Mouse (Mus musculus) left cerebral cortex, adult 18-20 months (tissue): Measurements from ENCODE around the gene Urm1. TPM values are rescaled to one million over a fixed set of nuclear protein-coding genes. Genes with fewer than 3 reads are reported as not detected.
A peak's percentile ranks its signal among the peaks of the same experiment; 100 is the strongest.
"Not testable (repeated sequence)": the region's sequence is repeated elsewhere in the genome, so short reads cannot be mapped to it uniquely, and the experiment has no call there.

Experiments
- DNase-seq, 2 experiments: peaks; one replicate each; pipeline ENCODE4 v3.0.0; 2021 to 2022; ENCODE audit warnings: low spot score in 2 of 2, mixed read lengths in 1 of 2
- long read RNA-seq, 2 experiments: library from polyadenylated mRNA; stranded (forward); transcript quantifications; one replicate each; pipeline ENCODE4 v2.0.0; 2021
- total RNA-seq, 2 experiments: library from RNA; stranded (reverse); gene quantifications; 2 replicates each; pipeline ENCODE4 v1.2.3; 2021

The Urm1 gene
- 10 to 100 TPM; 48.1 to 49.6 TPM for total RNA-seq
- long read RNA-seq, experiment 1, transcript Urm1-201 (5 exons, 2,196 nt), result major isoform, 24 of 35 reads
- long read RNA-seq, experiment 1, partial matches to known transcripts, result 0 of 35 reads
- long read RNA-seq, experiment 1, other reads (novel, unspliced or antisense), result 9 of 35 reads
- long read RNA-seq, experiment 2, transcript Urm1-201 (5 exons, 2,196 nt), result major isoform, 23 of 36 reads
- long read RNA-seq, experiment 2, partial matches to known transcripts, result 0 of 36 reads
- long read RNA-seq, experiment 2, other reads (novel, unspliced or antisense), result 11 of 36 reads

DNA sequence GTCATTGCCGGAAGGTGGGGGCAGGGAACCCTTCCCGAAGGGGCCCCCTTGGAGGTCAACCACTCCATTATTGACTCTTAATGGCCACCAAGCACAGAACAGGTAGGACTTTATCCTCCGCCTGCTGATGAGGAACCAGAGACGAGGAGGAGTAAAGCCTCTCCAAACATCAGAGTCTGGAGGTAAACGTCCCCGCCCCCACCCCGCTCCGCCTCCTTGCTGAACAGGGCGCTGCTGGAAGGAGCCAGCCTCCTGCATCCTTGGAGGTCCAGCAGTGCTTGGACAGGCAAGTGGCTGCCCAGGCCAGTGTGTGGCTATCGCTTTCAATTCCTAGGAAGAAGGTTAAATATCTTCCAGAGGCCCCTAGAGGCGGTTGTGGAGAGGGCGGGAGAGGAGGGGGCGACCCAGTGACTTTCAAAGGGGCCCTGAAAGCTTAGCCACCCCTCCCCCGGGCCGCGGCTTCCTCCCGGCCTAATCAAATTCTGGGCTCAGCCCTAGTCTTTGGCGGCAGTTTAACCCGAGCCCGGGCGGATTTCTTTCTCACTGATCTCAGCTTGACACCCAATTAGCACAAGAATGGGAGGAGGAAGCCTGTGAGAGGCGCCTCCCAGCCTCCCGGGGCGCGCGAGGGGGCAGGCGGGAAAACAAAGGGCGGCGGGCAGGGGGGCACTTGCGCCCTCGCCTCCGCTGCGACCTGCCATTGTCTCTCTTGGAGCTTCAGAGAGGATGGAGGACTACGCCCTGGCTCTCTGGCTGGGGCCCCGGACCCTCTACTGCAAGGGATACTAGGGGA lies at the start of gene Urm1:
TSS of gene Urm1 (plus strand) at position 51 of the 793 bp plus-strand sequence.
- DNase-seq, result peak; percentile 58 to 70

DNA sequence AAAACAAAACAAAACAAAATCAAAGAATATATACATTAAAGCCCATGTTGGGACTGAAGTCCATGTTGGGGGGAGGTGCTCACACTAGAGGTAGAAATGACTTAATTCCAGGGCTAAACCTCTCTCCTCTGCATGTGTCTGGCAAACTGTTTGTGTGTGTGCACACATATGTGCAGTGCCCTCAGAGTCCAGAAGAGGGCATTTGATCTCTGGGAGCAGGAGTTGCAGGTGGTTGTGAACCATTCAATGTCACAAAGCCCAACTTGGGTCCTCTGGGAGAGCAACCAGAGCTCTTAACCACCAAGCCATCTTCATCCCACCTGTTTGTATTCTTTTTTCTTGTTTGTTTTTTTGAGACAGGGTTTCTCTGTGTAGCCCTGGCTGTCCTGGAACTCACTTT lies 49.7 kb upstream of the Urm1 start:
- DNase-seq, result no peak

DNA sequence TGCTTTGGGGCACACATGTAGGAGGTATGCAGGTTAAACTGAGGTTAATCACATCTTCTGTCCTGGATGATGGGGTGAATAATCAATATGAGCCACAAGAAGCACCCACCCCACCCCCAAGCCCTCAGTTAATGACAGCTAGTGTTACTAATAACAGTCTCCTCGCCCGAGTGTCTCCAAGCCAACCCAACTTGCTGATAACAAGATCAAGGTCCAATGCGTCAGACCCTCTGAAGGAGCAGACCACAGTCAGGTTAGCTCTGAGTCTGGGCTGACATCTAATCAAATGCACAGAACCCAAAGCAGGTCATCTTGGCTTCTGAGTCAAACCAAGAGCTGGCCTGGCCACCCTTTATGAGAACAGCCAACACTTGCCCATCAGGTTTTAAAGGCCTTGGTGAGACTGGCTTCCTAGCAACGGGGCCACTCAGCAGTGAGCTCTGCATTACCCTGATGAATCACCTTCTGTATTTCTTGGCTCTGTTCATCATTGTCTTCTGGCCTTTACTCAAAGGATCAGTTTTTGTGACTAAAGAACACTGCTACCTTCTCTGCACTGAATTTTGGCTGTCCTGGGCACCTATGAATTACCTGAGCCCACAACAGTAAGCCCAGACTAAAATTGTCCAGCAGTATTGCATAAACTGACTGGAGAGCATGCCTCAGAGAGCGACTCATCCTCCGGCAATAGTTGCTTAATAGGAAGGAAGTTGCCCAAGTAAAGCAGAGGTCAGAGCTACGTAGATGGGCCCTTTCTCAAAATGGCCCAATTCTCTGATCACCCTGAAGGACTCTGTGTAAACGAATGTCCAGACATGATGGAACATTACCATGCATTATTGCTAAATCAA lies 48.0 kb upstream of the Urm1 start:
- no peak for DNase-seq

DNA sequence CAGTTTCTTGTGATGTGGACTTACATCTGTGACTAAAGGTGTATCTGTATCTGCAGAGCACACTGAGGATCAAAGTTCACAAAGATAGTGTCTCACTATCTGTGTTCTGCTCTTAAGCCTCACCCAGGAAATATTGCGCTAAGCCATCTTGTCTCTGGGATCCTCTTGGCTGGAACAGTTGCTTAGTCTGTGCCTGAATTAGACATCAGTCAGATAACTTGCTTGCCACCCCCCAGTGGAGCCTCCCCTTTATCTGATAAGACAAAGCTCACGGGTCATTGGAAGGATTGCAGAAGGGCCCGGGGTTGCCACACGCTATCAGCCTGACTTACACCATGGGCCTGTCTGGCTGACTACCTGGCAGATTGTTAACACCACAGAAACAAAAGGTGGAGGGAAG lies 46.6 kb upstream of the Urm1 start:
- DNase-seq, result no peak

DNA sequence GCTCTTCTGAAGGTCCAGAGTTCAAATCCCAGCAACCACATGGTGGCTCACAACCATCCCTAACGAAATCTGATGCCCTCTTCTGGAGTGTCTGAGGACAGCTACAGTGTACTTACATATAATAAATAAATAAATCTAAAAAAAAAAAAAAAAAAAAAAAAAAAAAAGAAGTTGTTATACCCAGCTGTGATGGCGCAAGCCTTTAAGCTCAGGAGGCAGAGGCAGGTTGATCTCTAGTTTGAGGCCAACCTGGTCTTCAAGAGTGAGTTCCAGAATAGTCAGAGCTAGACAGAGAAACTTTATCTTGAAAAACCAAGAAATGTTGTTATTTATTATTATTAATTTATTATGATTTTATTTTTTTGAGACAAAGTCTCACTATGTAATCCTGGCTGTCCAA lies 38.6 kb upstream of the Urm1 start:
- not testable (repeated sequence) for DNase-seq

DNA sequence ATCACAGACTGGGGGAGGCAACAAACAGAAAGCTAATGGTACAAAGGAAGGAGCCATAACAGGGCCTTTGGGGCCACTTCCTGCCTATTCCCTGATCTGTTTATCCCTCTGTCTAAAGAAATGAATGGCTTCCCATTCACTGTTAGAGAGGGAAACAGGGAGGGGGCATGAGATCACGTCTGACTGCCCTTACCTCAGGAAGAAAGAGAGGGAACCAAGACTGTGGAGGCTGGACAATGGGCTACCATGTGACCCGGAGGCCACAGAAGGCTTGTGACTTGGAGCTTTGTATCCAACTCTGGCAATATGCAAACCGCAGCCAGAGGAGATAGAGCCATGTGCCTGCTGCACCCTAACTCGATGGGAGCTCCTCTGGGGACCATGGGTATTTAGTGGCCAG lies 35.6 kb upstream of the Urm1 start:
- no peak for DNase-seq

DNA sequence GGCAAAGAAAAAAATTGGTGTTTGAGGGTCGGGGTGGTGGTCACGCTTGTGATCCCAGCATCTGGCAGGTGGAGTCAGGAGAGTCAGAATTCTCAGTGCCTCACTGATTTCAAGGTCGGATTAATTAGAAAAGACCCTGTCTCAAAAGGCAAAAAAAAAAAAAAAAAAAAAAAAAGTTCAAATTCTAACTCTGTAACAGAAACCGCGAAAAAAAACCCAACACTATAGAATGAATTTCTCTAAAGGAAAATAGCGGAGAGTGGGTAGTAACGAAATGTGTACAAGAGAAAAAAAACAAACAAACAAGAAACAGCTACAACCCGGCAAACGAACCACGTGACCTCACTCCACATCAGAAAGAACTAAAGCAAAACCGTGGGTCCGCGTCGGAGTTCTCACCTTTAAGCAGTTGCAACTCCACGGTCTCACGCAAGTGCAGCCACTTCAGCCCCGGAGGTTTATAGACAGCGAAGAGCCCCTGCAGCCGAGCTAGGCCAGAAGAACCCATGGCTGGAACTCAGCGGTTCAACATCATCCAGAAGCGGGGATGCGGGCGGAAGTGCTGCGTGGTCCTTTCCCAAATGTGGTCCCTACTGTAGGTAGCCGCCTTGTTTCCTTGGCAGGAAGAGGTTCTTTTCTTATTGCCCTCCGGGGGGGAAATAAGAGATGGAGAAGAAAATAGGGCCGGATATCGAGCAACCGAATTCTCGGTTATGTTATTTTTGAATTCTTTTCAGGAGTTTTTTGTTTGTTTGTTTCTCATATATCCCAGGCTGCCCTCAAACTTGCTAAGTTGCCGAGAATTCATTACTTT lies 32.6 kb upstream of the Urm1 start, which contains the start of gene Coq4:
TSS of gene Coq4 (plus strand) at position 390 of the 814 bp plus-strand sequence.
- peak; percentile 91 to 93 for DNase-seq

DNA sequence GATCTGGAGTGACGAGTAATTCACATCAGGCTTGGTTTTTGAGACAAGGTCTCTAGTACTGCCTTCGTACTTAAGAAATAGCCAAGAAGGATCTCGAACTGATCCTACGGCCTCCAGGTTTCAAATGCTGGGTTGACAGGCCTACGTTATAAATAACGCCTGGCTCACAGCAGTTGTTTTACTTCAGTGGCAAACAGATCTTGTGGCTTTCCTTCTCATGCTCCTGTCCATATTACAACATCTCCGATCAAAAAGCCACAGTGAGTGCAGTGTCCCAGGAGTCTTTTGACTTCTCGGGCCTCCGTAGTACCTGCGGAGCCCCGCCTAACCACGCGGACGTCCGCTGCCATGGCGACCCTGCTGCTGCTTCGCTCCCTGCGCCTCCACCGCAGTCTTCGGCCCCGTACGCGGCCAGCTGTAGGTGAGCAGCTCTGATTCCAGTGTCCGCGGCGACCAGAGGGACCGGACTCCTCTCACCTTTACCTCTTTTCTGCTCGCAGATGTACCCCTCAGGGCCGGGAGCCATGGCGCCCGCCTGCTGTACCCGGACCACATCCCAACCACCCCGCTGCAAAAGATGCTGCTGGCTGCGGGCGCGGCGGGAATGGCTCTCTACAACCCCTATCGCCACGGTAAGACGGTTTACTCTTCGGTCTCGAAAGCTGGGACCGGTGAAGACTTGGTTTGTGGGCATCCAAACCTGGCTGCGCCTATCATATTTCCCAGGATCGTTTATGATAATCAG lies 31.8 kb upstream of the Urm1 start, which contains the start of gene Trub2:
TSS of gene Trub2 (minus strand) at position 566 of the 745 bp plus-strand sequence.
- DNase-seq, result peak; percentile 85 to 93

DNA sequence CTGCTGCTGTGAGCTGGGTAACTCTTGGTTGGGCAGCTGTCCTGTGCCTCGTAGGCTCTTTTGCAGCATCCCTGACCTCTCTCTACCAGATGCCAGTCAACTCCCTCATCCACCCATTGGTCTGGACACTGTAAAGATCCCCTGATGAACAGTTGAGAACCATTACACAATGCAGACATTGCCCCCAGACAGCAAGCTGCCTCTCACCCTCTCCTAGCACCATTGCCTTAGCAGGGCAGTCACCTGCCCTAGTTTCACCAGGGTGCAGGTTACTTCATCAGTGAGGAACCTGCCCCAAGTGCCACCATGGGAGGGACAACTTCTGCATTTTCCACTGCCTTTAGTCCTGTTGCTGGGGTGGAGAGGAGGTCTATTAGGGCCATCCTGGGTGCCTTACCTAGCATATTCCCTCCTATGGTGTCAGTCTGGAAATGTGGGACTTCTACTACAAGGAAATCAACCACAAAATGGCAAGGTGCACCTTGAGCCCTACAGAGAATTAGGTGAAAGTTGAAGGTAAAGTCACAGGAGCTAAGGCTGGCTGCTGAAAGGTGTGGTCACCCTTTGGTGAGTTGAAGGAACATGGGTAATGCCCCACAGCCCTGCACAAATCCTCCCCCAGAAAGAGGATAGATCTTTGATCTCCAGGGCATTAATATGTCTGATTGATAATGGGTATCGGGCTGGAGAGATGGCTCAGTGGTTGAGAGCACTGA lies 26.9 kb upstream of the Urm1 start:
- no peak for DNase-seq

DNA sequence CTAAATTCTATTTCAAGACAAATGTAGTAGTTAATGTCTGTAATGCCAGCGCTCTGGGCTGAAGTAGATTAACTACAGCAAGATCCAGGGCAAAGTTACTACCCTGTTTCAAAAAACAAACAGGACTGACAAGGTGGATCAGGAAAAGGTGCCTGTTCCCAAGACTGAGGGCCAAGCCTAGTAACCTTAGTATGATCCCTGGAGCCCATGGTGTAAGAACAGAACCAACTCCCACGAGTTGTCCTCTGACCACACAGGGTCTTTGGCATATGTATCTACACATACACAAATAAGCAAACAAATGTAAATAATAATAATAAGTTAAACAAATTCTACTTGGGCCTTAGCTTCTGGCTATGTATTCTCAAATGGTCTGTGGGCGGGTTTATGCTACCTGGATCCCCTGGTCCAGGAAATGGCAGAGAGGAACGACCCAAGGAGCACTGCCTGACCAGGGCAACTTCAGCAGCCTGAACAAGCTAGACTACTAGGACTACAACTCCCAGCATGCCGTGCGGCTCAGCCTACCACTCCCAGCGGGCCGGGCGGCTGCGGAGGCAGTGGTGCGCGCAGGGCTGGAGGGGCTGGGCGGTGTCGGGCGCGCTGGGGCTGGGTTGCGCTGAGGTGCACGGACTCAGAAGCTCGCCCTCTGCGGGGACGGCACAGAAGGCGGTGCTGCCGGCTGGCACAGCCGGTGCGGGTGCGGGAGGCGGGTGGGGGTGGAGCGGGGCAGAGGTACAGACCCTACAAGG lies 17.6 kb upstream of the Urm1 start, which contains the start of gene Slc27a4:
TSS of gene Slc27a4 (plus strand) at position 560 of the 752 bp plus-strand sequence.
- peak; percentile 99 for DNase-seq

DNA sequence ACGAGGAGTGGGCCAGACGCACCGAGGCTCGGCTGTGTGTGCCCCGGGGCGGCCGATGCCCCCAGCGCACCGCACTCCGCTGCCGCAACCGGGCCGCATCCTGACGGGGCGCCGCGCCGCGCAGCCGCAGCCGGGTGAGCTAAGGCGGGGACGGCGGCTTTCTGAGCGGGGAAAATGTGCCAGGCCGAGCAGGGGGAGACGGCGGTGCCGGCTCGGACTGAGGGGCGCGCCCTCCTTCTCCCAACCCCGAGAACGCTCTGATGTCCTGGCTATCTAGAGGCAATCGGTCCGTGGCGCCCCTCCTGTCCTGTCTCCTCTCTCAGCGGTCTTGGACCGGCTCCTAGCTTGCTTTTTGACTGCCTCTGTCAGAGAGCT lies 17.1 kb upstream of the Urm1 start:
- DNase-seq, result peak in 1 of 2 experiments; percentile 14

DNA sequence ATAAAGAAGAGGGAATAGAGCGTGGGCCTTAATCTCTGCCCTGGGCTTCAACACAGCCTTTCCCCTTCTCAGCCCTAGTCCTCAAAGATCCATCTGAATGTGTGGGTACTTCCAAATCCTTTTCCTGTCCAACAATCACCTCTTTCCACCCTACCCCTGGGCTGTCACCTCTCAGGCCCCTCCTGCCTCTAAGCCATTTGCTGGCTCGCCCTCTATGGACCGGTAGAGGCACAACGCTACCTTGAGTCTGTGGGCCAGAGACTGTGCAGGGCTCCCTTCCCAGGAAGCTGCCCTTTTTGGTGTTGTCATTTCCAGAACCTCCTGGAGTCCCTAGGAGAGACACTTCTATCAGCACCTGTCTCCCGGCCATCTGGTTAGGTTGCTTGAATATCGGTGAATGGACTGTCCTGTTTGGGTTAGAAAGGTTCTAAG lies 16.5 kb upstream of the Urm1 start:
- DNase-seq, result peak in 1 of 2 experiments; percentile 24

DNA sequence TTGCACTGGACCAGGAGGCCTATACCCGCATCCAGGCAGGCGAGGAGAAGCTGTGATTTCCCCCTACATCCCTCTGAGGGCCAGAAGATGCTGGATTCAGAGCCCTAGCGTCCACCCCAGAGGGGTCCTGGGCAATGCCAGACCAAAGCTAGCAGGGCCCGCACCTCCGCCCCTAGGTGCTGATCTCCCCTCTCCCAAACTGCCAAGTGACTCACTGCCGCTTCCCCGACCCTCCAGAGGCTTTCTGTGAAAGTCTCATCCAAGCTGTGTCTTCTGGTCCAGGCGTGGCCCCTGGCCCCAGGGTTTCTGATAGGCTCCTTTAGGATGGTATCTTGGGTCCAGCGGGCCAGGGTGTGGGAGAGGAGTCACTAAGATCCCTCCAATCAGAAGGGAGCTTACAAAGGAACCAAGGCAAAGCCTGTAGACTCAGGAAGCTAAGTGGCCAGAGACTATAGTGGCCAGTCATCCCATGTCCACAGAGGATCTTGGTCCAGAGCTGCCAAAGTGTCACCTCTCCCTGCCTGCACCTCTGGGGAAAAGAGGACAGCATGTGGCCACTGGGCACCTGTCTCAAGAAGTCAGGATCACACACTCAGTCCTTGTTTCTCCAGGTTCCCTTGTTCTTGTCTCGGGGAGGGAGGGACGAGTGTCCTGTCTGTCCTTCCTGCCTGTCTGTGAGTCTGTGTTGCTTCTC lies 4.0 kb upstream of the Urm1 start:
- DNase-seq, result no peak

DNA sequence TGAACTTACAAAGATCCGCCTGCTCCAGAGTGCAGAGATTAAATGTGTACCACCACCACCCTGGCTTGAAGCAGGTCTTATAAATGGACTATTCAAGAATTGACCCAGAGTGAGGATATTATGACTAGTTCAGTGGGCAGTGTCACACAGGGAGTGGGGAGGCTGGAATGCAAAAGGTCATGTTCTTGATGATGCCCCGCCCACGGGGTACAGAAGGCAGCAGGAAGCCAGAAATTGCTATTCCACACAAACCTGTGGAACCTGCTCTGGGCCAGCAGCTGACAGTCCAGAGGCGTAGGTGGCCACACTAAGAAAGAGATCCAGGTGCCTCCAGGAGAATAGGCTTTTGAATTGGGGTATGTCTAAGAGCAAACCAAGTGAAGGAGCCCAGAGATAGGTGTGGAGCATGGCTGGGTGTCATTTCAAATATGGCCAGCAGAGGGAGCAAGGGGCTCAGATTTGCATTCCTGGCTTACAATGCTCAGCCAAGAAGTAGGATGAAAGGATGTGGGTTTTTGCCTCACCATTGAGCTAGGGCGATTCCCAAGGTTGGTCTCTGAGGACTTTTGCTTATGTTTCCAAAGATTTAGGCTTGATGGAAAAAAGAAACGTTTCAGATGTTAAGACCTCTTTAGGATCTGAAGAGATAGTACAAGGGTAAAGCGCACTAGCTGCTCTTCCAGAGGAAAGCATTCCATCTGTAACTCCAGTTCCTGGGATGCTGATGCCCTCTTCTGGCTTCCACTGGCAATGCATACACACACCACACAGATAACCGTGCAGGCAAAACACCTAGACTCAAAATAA lies 2.2 kb upstream of the Urm1 start:
- DNase-seq, result peak; percentile 88 to 92

DNA sequence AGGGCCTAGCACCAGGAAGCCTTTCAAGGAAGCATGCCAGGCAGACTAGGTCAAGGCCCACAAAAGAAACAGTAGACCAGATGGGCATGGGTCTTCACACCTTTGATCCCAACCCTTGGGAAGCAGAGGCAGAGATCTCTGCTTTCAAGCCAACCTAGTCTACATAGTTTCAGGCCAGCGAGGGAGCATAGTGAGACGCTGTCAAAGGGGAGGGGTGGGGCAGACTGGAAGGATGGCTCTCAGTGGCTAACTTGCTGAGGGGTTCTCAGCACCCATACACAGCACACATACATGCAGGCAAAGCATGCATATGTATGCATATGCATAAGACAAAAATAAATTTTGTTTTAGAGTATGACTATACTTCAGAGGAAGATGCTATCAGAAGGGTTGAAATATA lies 512 bp upstream of the Urm1 start:
- no peak for DNase-seq

DNA sequence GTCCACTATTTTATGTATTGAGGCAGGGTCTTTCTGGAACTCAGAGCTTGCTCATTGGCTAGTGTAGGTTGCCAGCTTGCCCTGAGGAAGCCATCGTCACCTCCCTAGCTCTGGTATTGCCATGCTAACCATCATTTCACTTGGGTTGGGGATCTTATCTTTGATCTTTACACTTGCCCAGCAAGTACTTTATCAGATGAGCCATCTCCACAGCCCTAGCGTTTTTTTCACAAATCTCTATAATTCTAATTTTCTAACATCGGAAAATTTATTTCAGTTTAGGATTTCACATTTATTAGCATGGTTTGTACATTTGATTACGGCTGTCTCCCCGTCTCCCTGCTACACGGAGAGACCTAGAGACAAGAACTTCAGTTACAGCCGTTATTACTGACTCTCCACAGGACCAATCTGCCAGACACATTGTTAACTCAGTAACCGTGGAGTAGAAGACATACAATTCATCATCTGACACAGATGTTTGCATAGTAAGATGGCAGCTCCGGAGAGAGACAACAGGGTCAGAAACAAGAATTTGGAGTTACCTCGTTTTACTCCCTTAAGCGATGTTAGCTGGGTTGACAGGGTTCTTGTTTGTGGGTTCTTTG lies 6.5 kb downstream of the Urm1 start:
- no peak for DNase-seq
